Mouse (Mus musculus) forebrain, postnatal 0 days (tissue): ENCODE results near the gene Banf2. TPM values are rescaled to one million over a fixed set of nuclear protein-coding genes. Genes with fewer than 3 reads are reported as not detected.

Experiments used
- ATAC-seq: fragments of 200-750 bp; cut with Nextera tagmentation; 2 replicates; pipeline ENCODE4 v1.8.0; 2017; ENCODE audit warnings: mild to moderate bottlenecking, moderate library complexity
- DNase-seq: peaks from one replicate; pipeline ENCODE4 v3.0.0-alpha.2; 2015
- H3K27ac ChIP-seq: fragments of 300-500 bp; sonication (generic); 2 replicates; pipeline ENCODE4 v1.5.1; 2014; ENCODE audit warnings: low read depth, mild to moderate bottlenecking, antibody characterized with exemption, low read length, moderate library complexity, mixed read lengths
- H3K27me3 ChIP-seq: fragments of 300-500 bp; sonication (generic); 2 replicates; pipeline ENCODE4 v1.6.1; 2014; ENCODE audit warnings: mild to moderate bottlenecking, low read length, mixed read lengths; ENCODE audit not compliant: insufficient read depth
- H3K36me3 ChIP-seq: fragments of 300-500 bp; sonication (generic); 2 replicates; pipeline ENCODE4 v1.6.1; 2014; ENCODE audit warnings: mild to moderate bottlenecking, moderate library complexity; ENCODE audit not compliant: insufficient read depth
- H3K4me1 ChIP-seq: fragments of 300-500 bp; sonication (generic); 2 replicates; pipeline ENCODE4 v1.6.1; 2014; ENCODE audit warnings: antibody characterized with exemption; ENCODE audit not compliant: insufficient read depth
- H3K4me2 ChIP-seq: fragments of 300-500 bp; sonication (generic); 2 replicates; pipeline ENCODE4 v1.6.1; 2014; ENCODE audit warnings: low read depth, mild to moderate bottlenecking, moderate library complexity
- H3K4me3 ChIP-seq: fragments of 300-500 bp; sonication (generic); 2 replicates; pipeline ENCODE4 v1.5.1; 2014; ENCODE audit warnings: low read depth, low read length, mixed read lengths
- H3K9ac ChIP-seq: fragments of 300-500 bp; sonication (generic); 2 replicates; pipeline ENCODE4 v1.6.1; 2014; ENCODE audit warnings: mild to moderate bottlenecking
- H3K9me3 ChIP-seq: fragments of 300-500 bp; sonication (generic); 2 replicates; pipeline ENCODE4 v1.6.1; 2016; ENCODE audit warnings: low read length
- CTCF ChIP-seq: sonication (generic); IDR thresholded peaks from 2 replicates; pipeline ENCODE4 v1.5.1; 2016; ENCODE audit warnings: antibody characterized with exemption, control low read depth, low read depth
- WGBS: fragments of 180-500 bp; shearing (Covaris S2); extraction: QIAGEN DNeasy Blood & Tissue Kit; methylation state at CpG from one replicate; pipeline ENCODE4 v1.1.7; 2014; 5-methylcytosine and 5-hydroxymethylcytosine counted together
- polyA plus RNA-seq: library from polyadenylated mRNA; unstranded; fragments of >200 nt; fragmentation: Nextera tagmentation; extraction: Ambion mirVana; gene quantifications from 2 replicates; pipeline ENCODE4 v1.2.1, GENCODE M21; 2015
- total RNA-seq: library from RNA; depleted of rRNA; stranded (reverse); fragments of >200 nt; gene quantifications from 2 replicates; pipeline ENCODE4 v1.2.3, GENCODE M21; 2014; rRNA removed

Gene Banf2
- total and polyA plus RNA-seq, 2 experiments from 2014 or later = not detected

DNA sequence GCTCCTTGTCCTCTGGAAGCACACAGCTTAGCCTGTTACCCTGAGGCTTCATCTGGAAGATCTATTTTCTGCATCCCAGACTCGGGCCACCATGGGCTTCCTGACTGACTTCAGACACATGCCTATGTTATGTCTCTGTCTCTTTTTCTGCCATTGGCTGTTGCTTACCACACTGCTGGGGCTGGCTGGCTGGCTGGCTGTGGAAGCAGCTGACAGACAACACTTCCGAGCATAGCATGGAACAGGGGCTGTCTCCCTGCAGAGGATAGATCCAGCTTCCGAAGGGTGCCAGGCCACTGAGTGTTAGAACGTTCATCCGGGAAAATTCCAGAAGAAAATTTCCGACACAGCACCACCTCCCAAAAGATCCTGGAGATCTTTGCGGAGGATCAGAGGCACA, 79.1 kb downstream of the Banf2 start:
- Histone ChIP-seq H3K4me3 (no peak overlapping the region), H3K4me1 (no peaks in the 10 kb centered on the region), H3K9me3 (no peaks in the 10 kb centered on the region), H3K27me3 (no peaks in the 10 kb centered on the region), H3K27ac (no peak overlapping the region), H3K4me2 (no peak overlapping the region), H3K36me3 (no peaks in the 10 kb centered on the region), H3K9ac (no peak overlapping the region)
- no peak for TF ChIP-seq CTCF
- no peak for DNase-seq
- 75% methylated on average over 7 of the region's 7 CpGs for WGBS
- ATAC-seq = peak; percentile 43

GRCm38 (mm10) chr2:144112666-144113065, 79.8 kb downstream of the Banf2 start:
- H3K27ac ChIP-seq = no peak overlapping the region
- ATAC-seq (no peak), DNase-seq (no peak)
- no peak for TF ChIP-seq CTCF
- H3K4me3 ChIP-seq = no peak overlapping the region
- no peaks in the 10 kb centered on the region for H3K27me3 ChIP-seq
- H3K36me3 ChIP-seq = no peaks in the 10 kb centered on the region
- H3K9ac ChIP-seq = no peak overlapping the region
- no peak overlapping the region for H3K4me2 ChIP-seq
- H3K9me3 ChIP-seq = no peaks in the 10 kb centered on the region
- H3K4me1 ChIP-seq = no peaks in the 10 kb centered on the region
- 90% methylated on average over 5 of the region's 5 CpGs for WGBS

- Histone ChIP-seq H3K36me3 (no peaks in the 10 kb centered on the region), H3K9me3 (no peaks in the 10 kb centered on the region), H3K4me3 (no peak overlapping the region), H3K27me3 (no peaks in the 10 kb centered on the region), H3K4me1 (no peaks in the 10 kb centered on the region), H3K9ac (no peak overlapping the region), H3K27ac (no peak overlapping the region), H3K4me2 (no peak overlapping the region)
- DNase-seq (no peak), ATAC-seq (no peak)
- TF ChIP-seq CTCF = no peak
- WGBS = 74% methylated on average over 2 of the region's 2 CpGs
Observed at GRCm38 (mm10) chr2:144118061-144118460, 85.2 kb downstream of the Banf2 start.

GRCm38 (mm10) chr2:144120186-144120823, 87.4 kb downstream of the Banf2 start:
- 61% methylated on average over 7 of the region's 7 CpGs for WGBS
- Histone ChIP-seq H3K27me3 (no peaks in the 10 kb centered on the region), H3K4me1 (no peaks in the 10 kb centered on the region), H3K9me3 (no peaks in the 10 kb centered on the region), H3K4me3 (no peak overlapping the region), H3K36me3 (no peaks in the 10 kb centered on the region), H3K27ac (no peak overlapping the region), H3K9ac (no peak overlapping the region), H3K4me2 (no peak overlapping the region)
- TF ChIP-seq CTCF = no peak
- ATAC-seq (peak; percentile 53; the same call in 1 of the 2 replicates), DNase-seq (peak; percentile 38)

- WGBS = 96% methylated on average over 16 of the region's 16 CpGs
Observed at GRCm38 (mm10) chr2:144122068-144122467, 89.2 kb downstream of the Banf2 start.

More at GRCm38 (mm10) chr2:144122068-144122467, 89.2 kb downstream of the Banf2 start:
- H3K27me3 ChIP-seq = no peaks in the 10 kb centered on the region; the same call in 1 of the 2 replicates
- no peaks in the 10 kb centered on the region for H3K4me1 ChIP-seq
- no peaks in the 10 kb centered on the region for H3K9me3 ChIP-seq
- no peak overlapping the region for H3K9ac ChIP-seq
- no peak for TF ChIP-seq CTCF
- DNase-seq (no peak), ATAC-seq (no peak)
- no peak overlapping the region for H3K27ac ChIP-seq
- H3K4me3 ChIP-seq = no peak overlapping the region
- H3K4me2 ChIP-seq = no peak overlapping the region
- no peaks in the 10 kb centered on the region for H3K36me3 ChIP-seq

Other genes with a start within 250 kb of the Banf2 start
- gene Bfsp1, start 169.9 kb upstream of the Banf2 start, total RNA-seq = 2.5 and 3.7 TPM in 2 replicates
- 1.3 and 1.9 TPM in 2 replicates for gene Bfsp1, start 169.9 kb upstream of the Banf2 start, polyA plus RNA-seq
- 409 and 455 TPM in 2 replicates for gene Dstn, start 117.7 kb upstream of the Banf2 start, total RNA-seq
- gene Dstn, start 117.7 kb upstream of the Banf2 start, polyA plus RNA-seq = 497 and 512 TPM in 2 replicates
- gene Rrbp1, start 21.8 kb upstream of the Banf2 start, total RNA-seq = 30.5 and 37.1 TPM in 2 replicates
- gene Rrbp1, start 21.8 kb upstream of the Banf2 start, polyA plus RNA-seq = 12.5 and 19.5 TPM in 2 replicates
- 5.2 and 5.4 TPM in 2 replicates for gene Mgme1, start 237.6 kb downstream of the Banf2 start, total RNA-seq
- 4.6 and 5.8 TPM in 2 replicates for gene Mgme1, start 237.6 kb downstream of the Banf2 start, polyA plus RNA-seq
- 69.7 and 71.6 TPM in 2 replicates for gene Snx5, start 237.8 kb downstream of the Banf2 start, total RNA-seq
- 41.2 and 45.9 TPM in 2 replicates for gene Snx5, start 237.8 kb downstream of the Banf2 start, polyA plus RNA-seq